Mouse (Mus musculus) left cerebral cortex, adult 2 months (tissue): ENCODE data around the gene 6030408B16Rik. TPM values are rescaled to one million over a fixed set of nuclear protein-coding genes. Genes with fewer than 3 reads are reported as not detected.

ENCODE experiments used
- DNase-seq, 2 experiments: peaks; one replicate each; pipeline ENCODE4 v3.0.0; 2021 to 2022; ENCODE audit warnings: low spot score in 2 of 2, mixed read lengths in 1 of 2; ENCODE audit errors: extremely low spot score in 1 of 2
- H3K27ac ChIP-seq: fragments of 200-600 bp; 2 replicates; pipeline ENCODE4 v1.8.1; 2022
- H3K4me3 ChIP-seq: fragments of 200-600 bp; 2 replicates; pipeline ENCODE4 v1.8.1; 2022
- CTCF ChIP-seq: fragments of 200-600 bp; IDR thresholded peaks from 2 replicates; pipeline ENCODE4 v1.8.1; 2022; ENCODE audit warnings: antibody characterized with exemption, mild to moderate bottlenecking, moderate library complexity
- intact Hi-C: fragments of 180-260 bp; cut with DNase I; formaldehyde crosslinking; loops from one replicate; pipeline ENCODE4 v1.15.1; 2025
- total RNA-seq, 2 experiments: library from RNA; stranded (reverse); gene quantifications; 2 replicates each; pipeline ENCODE4 v1.2.3; 2021

Gene 6030408B16Rik
- total RNA-seq, 2 experiments from 2014 or later = 0.30 to 0.41 TPM

DNA sequence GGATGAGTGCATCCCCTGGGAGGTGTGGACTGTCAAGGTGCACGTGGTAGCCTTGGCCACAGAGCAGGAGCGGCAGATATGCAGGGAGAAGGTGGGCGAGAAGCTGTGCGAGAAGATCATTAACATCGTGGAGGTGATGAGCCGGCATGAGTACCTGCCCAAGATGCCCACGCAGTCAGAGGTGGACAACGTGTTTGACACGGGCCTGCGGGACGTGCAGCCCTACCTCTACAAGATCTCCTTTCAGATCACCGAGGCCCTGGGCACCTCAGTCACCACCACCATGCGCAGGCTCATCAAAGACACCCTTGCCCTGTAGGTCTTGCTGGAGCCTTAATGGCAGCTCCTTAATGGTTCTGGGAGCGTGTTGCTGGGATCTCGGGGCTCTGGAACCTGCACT, 2.7 kb upstream of the 6030408B16Rik start:
- no peak for DNase-seq
- no peak overlapping the region for H3K27ac ChIP-seq
- no peak for TF ChIP-seq CTCF
- intact Hi-C loops = no loop called here
- no peak overlapping the region for H3K4me3 ChIP-seq

DNA sequence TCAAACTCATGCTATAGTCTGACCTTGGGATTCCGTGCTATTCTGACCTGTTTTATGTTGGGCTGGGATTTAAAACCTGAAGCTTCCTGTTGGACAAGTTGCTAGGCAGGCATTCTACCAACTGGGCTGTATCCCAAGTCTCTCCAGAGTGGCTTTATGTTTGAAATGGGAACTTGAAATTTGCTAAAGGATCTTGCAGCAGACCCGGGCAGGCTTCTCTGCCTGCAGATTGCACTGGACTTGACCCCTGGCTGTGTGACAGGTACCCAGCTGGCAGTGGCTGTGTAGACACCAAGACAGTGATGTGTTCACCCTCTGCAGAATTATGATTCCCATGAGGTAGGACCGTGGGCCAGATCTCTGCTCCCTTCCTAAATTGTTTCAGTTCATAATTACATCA, 1.0 kb upstream of the 6030408B16Rik start:
- TF ChIP-seq CTCF = no peak
- no peak for DNase-seq
- H3K4me3 ChIP-seq = no peak overlapping the region
- no peak overlapping the region for H3K27ac ChIP-seq
- intact Hi-C loops = no loop called here

GRCm38 (mm10) chr15:101294028-101294894, 1.2 kb downstream of the 6030408B16Rik start:
- no peak for DNase-seq
- intact Hi-C loops = no loop called here

GRCm38 (mm10) chr15:101295106-101295505, 2.1 kb downstream of the 6030408B16Rik start:
- intact Hi-C loops = no loop called here
- DNase-seq = no peak
- Histone ChIP-seq H3K27ac (no peak overlapping the region), H3K4me3 (no peak overlapping the region)
- TF ChIP-seq CTCF = no peak

More at GRCm38 (mm10) chr15:101294028-101294894, 1.2 kb downstream of the 6030408B16Rik start:
- no peak for TF ChIP-seq CTCF
- H3K27ac ChIP-seq = no peak overlapping the region
- no peak overlapping the region for H3K4me3 ChIP-seq

- intact Hi-C loops = no loop called here
- DNase-seq = no peak
- no peak overlapping the region for H3K4me3 ChIP-seq
- no peak for TF ChIP-seq CTCF
- no peak overlapping the region for H3K27ac ChIP-seq
These were observed 2.6 kb downstream of the 6030408B16Rik start for GRCm38 (mm10) chr15:101295616-101296015.

GRCm38 (mm10) chr15:101296091-101296490, 3.1 kb downstream of the 6030408B16Rik start:
- H3K27ac ChIP-seq = no peak overlapping the region
- intact Hi-C loops = no loop called here

DNA sequence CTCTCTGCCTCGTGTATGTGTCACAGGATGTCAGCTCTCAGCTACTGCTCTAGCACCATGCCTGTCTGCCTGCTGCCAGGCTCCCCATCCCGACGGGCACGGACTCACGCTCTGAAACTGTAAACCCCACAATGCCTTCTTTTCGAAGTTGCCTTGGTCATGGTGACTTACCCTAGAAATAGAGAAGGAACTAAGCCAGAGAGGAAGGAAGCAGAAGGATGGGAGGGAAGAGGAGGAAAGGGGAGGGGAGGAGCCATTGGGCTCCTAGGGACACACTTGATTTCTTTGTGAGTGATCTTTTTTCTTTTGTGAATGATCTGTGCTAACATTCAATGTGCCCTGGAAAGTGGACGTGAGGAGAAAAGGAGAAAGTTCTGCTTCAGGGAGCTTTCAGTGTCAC, 5.0 kb downstream of the 6030408B16Rik start:
- intact Hi-C loops = no loop called here
- DNase-seq = no peak
- no peak overlapping the region for H3K27ac ChIP-seq
- no peak overlapping the region for H3K4me3 ChIP-seq
- no peak for TF ChIP-seq CTCF

More at GRCm38 (mm10) chr15:101296091-101296490, 3.1 kb downstream of the 6030408B16Rik start:
- no peak for DNase-seq
- H3K4me3 ChIP-seq = no peak overlapping the region
- no peak for TF ChIP-seq CTCF

GRCm38 (mm10) chr15:101298550-101298949, 5.5 kb downstream of the 6030408B16Rik start:
- Histone ChIP-seq H3K27ac (no peak overlapping the region), H3K4me3 (no peak overlapping the region)
- intact Hi-C loops = no loop called here
- no peak for TF ChIP-seq CTCF
- no peak for DNase-seq

GRCm38 (mm10) chr15:101299480-101299960, 6.5 kb downstream of the 6030408B16Rik start:
- TF ChIP-seq CTCF = no peak
- Histone ChIP-seq H3K27ac (no peak overlapping the region), H3K4me3 (no peak overlapping the region)
- no peak for DNase-seq
- intact Hi-C loops = no loop called here

DNA sequence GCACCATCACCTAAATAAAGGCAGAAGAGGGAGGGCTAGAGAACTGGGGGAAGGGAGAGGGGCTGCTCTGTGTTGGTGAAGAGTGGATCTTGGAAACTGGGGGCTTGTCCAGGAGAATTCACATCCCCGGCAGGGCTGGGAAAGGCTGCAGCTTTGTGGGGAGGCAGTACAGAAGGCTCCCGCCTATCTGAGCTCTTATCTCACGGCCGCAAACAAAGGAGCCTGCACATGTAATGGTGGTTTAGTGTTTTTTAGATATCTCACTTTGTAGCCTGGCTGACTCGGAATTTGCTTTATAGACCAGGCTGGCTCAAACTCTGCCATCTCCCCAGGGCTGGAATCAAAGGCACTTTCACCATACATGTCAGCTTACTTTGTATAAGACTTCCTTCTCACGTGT, 7.1 kb downstream of the 6030408B16Rik start:
- intact Hi-C loops = no loop called here
- no peak overlapping the region for H3K27ac ChIP-seq
- H3K4me3 ChIP-seq = no peak overlapping the region
- no peak for TF ChIP-seq CTCF
- no peak for DNase-seq

GRCm38 (mm10) chr15:101302201-101302600, 9.2 kb downstream of the 6030408B16Rik start:
- DNase-seq = no peak
- no peak for TF ChIP-seq CTCF
- H3K4me3 ChIP-seq = no peak overlapping the region
- intact Hi-C loops = no loop called here
- H3K27ac ChIP-seq = no peak overlapping the region

DNA sequence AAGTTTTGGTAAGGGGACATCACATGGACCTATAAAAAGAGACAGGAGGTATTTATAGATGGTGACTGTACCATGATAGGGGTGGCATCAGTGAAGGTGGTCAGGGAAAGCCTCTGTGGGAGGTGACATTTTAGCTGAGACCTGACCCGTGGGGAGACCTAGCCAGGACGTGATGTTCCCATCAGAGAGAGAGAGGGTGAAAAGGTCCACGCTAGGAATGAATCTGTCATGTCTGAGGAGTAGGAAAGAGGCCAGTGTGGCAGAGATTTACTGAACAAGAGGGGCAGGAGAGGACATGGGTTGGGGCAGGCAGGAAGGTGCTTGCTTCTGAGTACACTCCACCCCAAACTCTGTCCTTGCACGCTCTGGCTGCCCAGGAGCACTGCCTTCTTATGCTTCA, 10.8 kb downstream of the 6030408B16Rik start:
- intact Hi-C loops = no loop called here
- Histone ChIP-seq H3K4me3 (no peak overlapping the region), H3K27ac (no peak overlapping the region)
- no peak for DNase-seq
- no peak for TF ChIP-seq CTCF

DNA sequence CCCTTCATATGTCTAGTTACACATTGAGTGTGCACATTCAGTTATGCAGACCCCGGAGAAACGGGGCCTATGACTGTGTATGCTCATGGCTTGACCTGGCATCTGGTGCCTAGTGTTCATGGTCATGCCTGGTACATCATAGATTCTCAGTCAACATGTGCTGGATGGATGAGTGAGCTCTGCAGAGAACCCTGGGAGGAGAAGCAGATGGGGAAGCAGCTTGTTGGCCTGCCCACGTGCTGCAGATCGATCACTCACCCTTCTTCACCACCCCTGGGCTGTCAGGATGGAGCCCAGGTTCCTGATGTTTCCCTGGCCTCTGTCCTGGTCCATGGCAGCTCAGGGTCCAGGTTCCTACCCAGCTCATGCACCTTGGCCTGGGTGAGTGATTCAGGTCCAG, 13.4 kb downstream of the 6030408B16Rik start:
- H3K4me3 ChIP-seq = no peak overlapping the region
- no peak overlapping the region for H3K27ac ChIP-seq
- intact Hi-C loops = no loop called here
- DNase-seq = no peak
- TF ChIP-seq CTCF = no peak
